Mouse (Mus musculus): ENCODE measurements around the gene Nupl1.

- TF ChIP-seq CTCF (IDR thresholded peaks at IDR 0.05; ENCODE audit: control insufficient read depth, insufficient read depth, insufficient read length) (no peak), MAX (IDR thresholded peaks at IDR 0.05) (no peak), CEBPB (IDR thresholded peaks at IDR 0.05; ENCODE audit: low read depth) (no peak), USF1 (IDR thresholded peaks at IDR 0.05; ENCODE audit: low read depth) (no peak), MYOG (IDR thresholded peaks at IDR 0.05; ENCODE audit: control insufficient read depth, extremely low read depth, insufficient read length) (no peak), MYOD1 (IDR thresholded peaks at IDR 0.05; ENCODE audit: control insufficient read depth, insufficient read length, low read depth) (no peak)
These were observed 22.1 kb upstream of the Nupl1 start for GRCm38 (mm10) chr14:60273346-60273745.
